Mouse (Mus musculus): ENCODE measurements around the gene Iffo1. TPM values are rescaled to one million over a fixed set of nuclear protein-coding genes. Genes with fewer than 3 reads are reported as not detected.

The Iffo1 gene
- polyA plus RNA-seq, 1 experiment from 2014 or later, result 10.3 TPM

GRCm38 (mm10) chr6:125210436-125210835 is 65.4 kb downstream of the Iffo1 start:
- WGBS, result 91% methylated on average over 1 of the region's 1 CpGs
- Histone ChIP-seq H3K4me1 (replicated peaks; ENCODE audit: control insufficient read depth, insufficient read depth, low read length) (no peaks in the 10 kb centered on the region), H3K4me3 (ENCODE audit: low read depth, low read length) (no peak overlapping the region), H3K27ac (ENCODE audit: low read depth, low read length) (no peak overlapping the region), H3K27me3 (ENCODE audit: control insufficient read depth, insufficient read depth, low read length) (no peaks in the 10 kb centered on the region), H3K36me3 (ENCODE audit: control insufficient read depth, insufficient read depth, low read length) (no peaks in the 10 kb centered on the region), H3K9ac (ENCODE audit: low read depth, low read length) (no peak overlapping the region), H3K9me3 (ENCODE audit: control insufficient read depth, low read length) (no peaks in the 10 kb centered on the region), H3K4me2 (replicated peaks; ENCODE audit: low read depth, low read length) (no peak overlapping the region)
- no peak for DNase-seq (ENCODE audit: low spot score)
- ATAC-seq (ENCODE audit: low FRiP score), result no peak

Other genes with a start within 250 kb of the Iffo1 start
- gene Lag3, start 233.5 kb upstream of the Iffo1 start, polyA plus RNA-seq (2014; fragmentation: Nextera tagmentation; extraction: Ambion mirVana), result 1.2 and 2.5 TPM in 2 replicates
- 321 and 337 TPM in 2 replicates for gene Ptms, start 225.1 kb upstream of the Iffo1 start, polyA plus RNA-seq (2014; fragmentation: Nextera tagmentation; extraction: Ambion mirVana)
- gene Mlf2, start 213.9 kb upstream of the Iffo1 start, polyA plus RNA-seq (2014; fragmentation: Nextera tagmentation; extraction: Ambion mirVana), result 443 and 465 TPM in 2 replicates
- gene Cops7a, start 179.7 kb upstream of the Iffo1 start, polyA plus RNA-seq (2014; fragmentation: Nextera tagmentation; extraction: Ambion mirVana), result 94.3 and 99.7 TPM in 2 replicates
- gene Pianp, start 148.5 kb upstream of the Iffo1 start, polyA plus RNA-seq (2014; fragmentation: Nextera tagmentation; extraction: Ambion mirVana), result 1.6 and 1.9 TPM in 2 replicates
- gene Zfp384, start 136.1 kb upstream of the Iffo1 start, polyA plus RNA-seq (2014; fragmentation: Nextera tagmentation; extraction: Ambion mirVana), result 8.7 and 16.5 TPM in 2 replicates
- gene Ing4, start 105.5 kb upstream of the Iffo1 start, polyA plus RNA-seq (2014; fragmentation: Nextera tagmentation; extraction: Ambion mirVana), result 120 and 133 TPM in 2 replicates
- gene Acrbp, start 95.6 kb upstream of the Iffo1 start, polyA plus RNA-seq (2014; fragmentation: Nextera tagmentation; extraction: Ambion mirVana), result 10.7 and 12.2 TPM in 2 replicates
- 0.21 TPM in 1 of 2 replicates, not detected in the other for gene Lpar5, start 77.3 kb upstream of the Iffo1 start, polyA plus RNA-seq (2014; fragmentation: Nextera tagmentation; extraction: Ambion mirVana)
- 105 and 130 TPM in 2 replicates for gene Chd4, start 49.3 kb upstream of the Iffo1 start, polyA plus RNA-seq (2014; fragmentation: Nextera tagmentation; extraction: Ambion mirVana)
- 45.3 and 58.8 TPM in 2 replicates for gene Nop2, start 13.3 kb upstream of the Iffo1 start, polyA plus RNA-seq (2014; fragmentation: Nextera tagmentation; extraction: Ambion mirVana)
- 2,070 and 2,095 TPM in 2 replicates for gene Gapdh, start 21.2 kb downstream of the Iffo1 start, polyA plus RNA-seq (2014; fragmentation: Nextera tagmentation; extraction: Ambion mirVana)
- 109 and 110 TPM in 2 replicates for gene Ncapd2, start 46.5 kb downstream of the Iffo1 start, polyA plus RNA-seq (2014; fragmentation: Nextera tagmentation; extraction: Ambion mirVana)
- 184 and 189 TPM in 2 replicates for gene Mrpl51, start 46.6 kb downstream of the Iffo1 start, polyA plus RNA-seq (2014; fragmentation: Nextera tagmentation; extraction: Ambion mirVana)
- 1.7 and 2.3 TPM in 2 replicates for gene Vamp1, start 70.3 kb downstream of the Iffo1 start, polyA plus RNA-seq (2014; fragmentation: Nextera tagmentation; extraction: Ambion mirVana)
- gene Tapbpl, start 86.6 kb downstream of the Iffo1 start, polyA plus RNA-seq (2014; fragmentation: Nextera tagmentation; extraction: Ambion mirVana), result 1.0 and 2.2 TPM in 2 replicates
- 0.52 and 1.2 TPM in 2 replicates for gene Cd27, start 91.8 kb downstream of the Iffo1 start, polyA plus RNA-seq (2014; fragmentation: Nextera tagmentation; extraction: Ambion mirVana)
- gene Tuba3a, start 140.8 kb downstream of the Iffo1 start, polyA plus RNA-seq (2014; fragmentation: Nextera tagmentation; extraction: Ambion mirVana), result not detected in 2 replicates
- 17.9 and 19.0 TPM in 2 replicates for gene Ltbr, start 168.6 kb downstream of the Iffo1 start, polyA plus RNA-seq (2014; fragmentation: Nextera tagmentation; extraction: Ambion mirVana)
- 0.45 and 0.96 TPM in 2 replicates for gene Scnn1a, start 175.4 kb downstream of the Iffo1 start, polyA plus RNA-seq (2014; fragmentation: Nextera tagmentation; extraction: Ambion mirVana)
- gene Tnfrsf1a, start 204.1 kb downstream of the Iffo1 start, polyA plus RNA-seq (2014; fragmentation: Nextera tagmentation; extraction: Ambion mirVana), result 25.2 and 25.9 TPM in 2 replicates
- 0.06 and 0.19 TPM in 2 replicates for gene Plekhg6, start 235.6 kb downstream of the Iffo1 start, polyA plus RNA-seq (2014; fragmentation: Nextera tagmentation; extraction: Ambion mirVana)